Mouse (Mus musculus) stomach, embryonic 14.5 days (tissue): ENCODE data around the gene Tmeff2. TPM values are rescaled to one million over a fixed set of nuclear protein-coding genes. Genes with fewer than 3 reads are reported as not detected.

ENCODE experiments used
- ATAC-seq: fragments of 200-750 bp; cut with Nextera tagmentation; 2 replicates; pipeline ENCODE4 v1.8.0; 2017; ENCODE audit warnings: low read depth, moderate TSS enrichment; ENCODE audit not compliant: insufficient number of reproducible peaks, insufficient read depth, low FRiP score
- H3K27ac ChIP-seq: fragments of 300-500 bp; sonication (generic); 2 replicates; pipeline ENCODE4 v1.5.1; 2014; ENCODE audit warnings: mild to moderate bottlenecking, low read length, moderate library complexity, mixed read lengths
- H3K27me3 ChIP-seq: fragments of 300-500 bp; sonication (generic); 2 replicates; pipeline ENCODE4 v1.6.1; 2014; ENCODE audit warnings: low read length, control low read depth, mixed read lengths; ENCODE audit not compliant: control insufficient read depth, insufficient read depth
- H3K36me3 ChIP-seq: fragments of 300-500 bp; sonication (generic); 2 replicates; pipeline ENCODE4 v1.6.1; 2014; ENCODE audit warnings: mild to moderate bottlenecking, control low read depth, low read length, moderate library complexity, mixed read lengths; ENCODE audit not compliant: control insufficient read depth, insufficient read depth
- H3K4me1 ChIP-seq: fragments of 300-500 bp; sonication (generic); 2 replicates; pipeline ENCODE4 v1.6.1; 2014; ENCODE audit warnings: low read length, control low read depth, mixed read lengths; ENCODE audit not compliant: control insufficient read depth, insufficient read depth
- H3K4me2 ChIP-seq: fragments of 300-500 bp; sonication (generic); replicated peaks from 2 replicates; pipeline ENCODE4 v1.6.1; 2014; ENCODE audit warnings: low read depth, low read length, control low read depth
- H3K4me3 ChIP-seq: fragments of 300-500 bp; sonication (generic); 2 replicates; pipeline ENCODE4 v1.5.1; 2014; ENCODE audit warnings: low read depth, low read length, control low read depth
- H3K9ac ChIP-seq: fragments of 300-500 bp; sonication (generic); replicated peaks from 2 replicates; pipeline ENCODE4 v1.6.1; 2014; ENCODE audit warnings: low read depth, mild to moderate bottlenecking, control low read depth, low read length, moderate library complexity, mixed read lengths
- H3K9me3 ChIP-seq: fragments of 300-500 bp; sonication (generic); 2 replicates; pipeline ENCODE4 v1.6.1; 2016; ENCODE audit warnings: low read depth, low read length, control low read depth; ENCODE audit not compliant: control insufficient read depth
- WGBS: fragments of 180-500 bp; shearing (Covaris S2); extraction: QIAGEN DNeasy Blood & Tissue Kit; methylation state at CpG from one replicate; pipeline ENCODE4 v1.1.7; 2014; 5-methylcytosine and 5-hydroxymethylcytosine counted together
- microRNA-seq: library from miRNA; unstranded; fragments of <30 nt; microRNA quantifications from one replicate; pipeline ENCODE4, GENCODE M21; 2016
- polyA plus RNA-seq: library from polyadenylated mRNA; unstranded; fragments of >200 nt; fragmentation: Nextera tagmentation; extraction: Ambion mirVana; gene quantifications from 2 replicates; pipeline ENCODE4 v1.2.1, GENCODE M21; 2014

The Tmeff2 gene
- polyA plus RNA-seq, 1 experiment from 2014 or later = 12.3 TPM

- H3K36me3 ChIP-seq = no peaks in the 10 kb centered on the region
- H3K9ac ChIP-seq = no peak overlapping the region
- H3K27ac ChIP-seq = no peak overlapping the region
- no peak overlapping the region for H3K4me3 ChIP-seq
- H3K4me1 ChIP-seq = no peaks in the 10 kb centered on the region
- H3K27me3 ChIP-seq = no peaks in the 10 kb centered on the region
- ATAC-seq = no peak
- WGBS = 77% methylated on average over 7 of the region's 7 CpGs
- H3K9me3 ChIP-seq = no peaks in the 10 kb centered on the region
- H3K4me2 ChIP-seq = no peak overlapping the region
Measured at GRCm38 (mm10) chr1:51225156-51225555, 324.7 kb downstream of the Tmeff2 start.

Small RNAs within 50 kb of the gene (microRNA-seq; reads per million reads assigned to microRNA genes)
- not detected for gene Gm25736
